Mouse (Mus musculus) ovary, adult 10 weeks (tissue): ENCODE results near the gene Ikbke. TPM values are rescaled to one million over a fixed set of nuclear protein-coding genes. Genes with fewer than 3 reads are reported as not detected.

Experiments
- polyA plus RNA-seq: library from polyadenylated mRNA; stranded (reverse); fragments of 350-450 nt; fragmentation: Illumina TruSeq; extraction: RNeasy Lipid Tissue Mini Kit (QIAGEN cat#74804); gene quantifications from one replicate; pipeline ENCODE4 v1.2.3, GENCODE M21; 2014

The Ikbke gene
- 6.0 TPM for polyA plus RNA-seq

GRCm38 (mm10) chr1:131279456-131279776, at the start of gene Ikbke:
Ikbke (minus strand) TSS chr1:131279606.

GRCm38 (mm10) chr1:131245089-131245856, 34.1 kb downstream of the Ikbke start, which contains the start of gene Rassf5:
Rassf5 (minus strand) TSS chr1:131245258.

Other genes starting within 250 kb of the Ikbke start
- gene Mapkapk2, start 181.8 kb downstream of the Ikbke start, polyA plus RNA-seq = 37.5 TPM
- 3.1 TPM for gene Dyrk3, start 141.3 kb downstream of the Ikbke start, polyA plus RNA-seq
- gene Eif2d, start 126.4 kb downstream of the Ikbke start, polyA plus RNA-seq = 24.5 TPM
- 15.6 TPM for gene Rassf5, start 34.3 kb downstream of the Ikbke start, polyA plus RNA-seq
- 24.2 TPM for gene Srgap2, start 247.7 kb upstream of the Ikbke start, polyA plus RNA-seq
- gene Fam72a, start 248.3 kb upstream of the Ikbke start, polyA plus RNA-seq = 4.8 TPM